Mouse (Mus musculus) bone marrow, adult 2 months (tissue): ENCODE data around the gene Piga.

Experiments
- CTCF ChIP-seq: fragments of 200-500 bp; IDR thresholded peaks from 2 replicates; pipeline ENCODE4 v1.5.1; 2011; ENCODE audit warnings: low read length, control low read depth; ENCODE audit not compliant: control insufficient read depth, insufficient read depth
- POLR2A ChIP-seq: fragments of 200-500 bp; IDR thresholded peaks from 2 replicates; pipeline ENCODE4 v1.6.1; 2011; ENCODE audit warnings: low read depth, mild to moderate bottlenecking, control low read depth, low read length, borderline replicate concordance; ENCODE audit not compliant: control insufficient read depth

- TF ChIP-seq POLR2A (no peak), CTCF (no peak)
Observed at GRCm38 (mm10) chrX:164439462-164439861, 19.9 kb downstream of the Piga start.
